Mouse (Mus musculus): ENCODE data around the gene Ap4e1. TPM values are rescaled to one million over a fixed set of nuclear protein-coding genes. Genes with fewer than 3 reads are reported as not detected.
"Not testable (repeated sequence)": the region's sequence is repeated elsewhere in the genome, so short reads cannot be mapped to it uniquely, and the experiment has no call there.

Ap4e1 gene
- polyA plus RNA-seq, 1 experiment from 2014 or later = 7.9 TPM

- Histone ChIP-seq H3K9ac (ENCODE audit: low read depth, low read length) (no peak overlapping the region), H3K36me3 (ENCODE audit: control insufficient read depth, insufficient read depth, low read length) (no peaks in the 10 kb centered on the region), H3K27me3 (ENCODE audit: control insufficient read depth, insufficient read depth, low read length) (no peaks in the 10 kb centered on the region), H3K4me2 (no peak overlapping the region), H3K4me3 (ENCODE audit: low read depth, low read length) (no peak overlapping the region), H3K4me1 (ENCODE audit: control insufficient read depth, insufficient read depth, low read length) (no peaks in the 10 kb centered on the region), H3K27ac (ENCODE audit: low read depth, low read length) (no peak overlapping the region), H3K9me3 (replicated peaks; ENCODE audit: control insufficient read depth, low read length) (no peaks in the 10 kb centered on the region)
- 73% methylated on average over 11 of the region's 11 CpGs for WGBS (ENCODE audit: insufficient replicate concordance)
- no peak for ATAC-seq (replicated peaks; ENCODE audit: insufficient number of reproducible peaks, low FRiP score, low TSS enrichment)
Measured at GRCm38 (mm10) chr2:127080591-127081218, 72.2 kb downstream of the Ap4e1 start.

- Histone ChIP-seq H3K4me3 (ENCODE audit: low read depth, low read length) (no peak overlapping the region), H3K4me2 (no peak overlapping the region), H3K27ac (ENCODE audit: low read depth, low read length) (no peak overlapping the region), H3K4me1 (ENCODE audit: control insufficient read depth, insufficient read depth, low read length) (no peaks in the 10 kb centered on the region), H3K27me3 (ENCODE audit: control insufficient read depth, insufficient read depth, low read length) (no peaks in the 10 kb centered on the region), H3K36me3 (ENCODE audit: control insufficient read depth, insufficient read depth, low read length) (peaks cover 3% of the 10 kb centered on the region; the same call in 1 of the 2 replicates), H3K9me3 (replicated peaks; ENCODE audit: control insufficient read depth, low read length) (no peaks in the 10 kb centered on the region), H3K9ac (ENCODE audit: low read depth, low read length) (no peak overlapping the region)
- 85% methylated on average over 5 of the region's 5 CpGs for WGBS (ENCODE audit: insufficient replicate concordance)
- no peak for ATAC-seq (replicated peaks; ENCODE audit: insufficient number of reproducible peaks, low FRiP score, low TSS enrichment)
Measured at GRCm38 (mm10) chr2:127086235-127086634, 77.7 kb downstream of the Ap4e1 start.

- not testable (repeated sequence) for H3K4me1 ChIP-seq (ENCODE audit: control insufficient read depth, insufficient read depth, low read length); H3K27ac ChIP-seq (ENCODE audit: low read depth, low read length); H3K4me3 ChIP-seq (ENCODE audit: low read depth, low read length); H3K9ac ChIP-seq (ENCODE audit: low read depth, low read length); H3K4me2 ChIP-seq; H3K27me3 ChIP-seq (ENCODE audit: control insufficient read depth, insufficient read depth, low read length); H3K36me3 ChIP-seq (ENCODE audit: control insufficient read depth, insufficient read depth, low read length); H3K9me3 ChIP-seq (replicated peaks; ENCODE audit: control insufficient read depth, low read length); ATAC-seq (replicated peaks; ENCODE audit: insufficient number of reproducible peaks, low FRiP score, low TSS enrichment)
Measured at GRCm38 (mm10) chr2:127090151-127090550, 81.6 kb downstream of the Ap4e1 start.

- Histone ChIP-seq H3K4me1 (ENCODE audit: control insufficient read depth, insufficient read depth, low read length) (no peaks in the 10 kb centered on the region), H3K9me3 (replicated peaks; ENCODE audit: control insufficient read depth, low read length) (no peaks in the 10 kb centered on the region), H3K9ac (ENCODE audit: low read depth, low read length) (no peak overlapping the region), H3K4me2 (no peak overlapping the region), H3K27ac (ENCODE audit: low read depth, low read length) (no peak overlapping the region), H3K27me3 (ENCODE audit: control insufficient read depth, insufficient read depth, low read length) (no peaks in the 10 kb centered on the region), H3K36me3 (ENCODE audit: control insufficient read depth, insufficient read depth, low read length) (peaks cover under 1% of the 10 kb centered on the region; the same call in 1 of the 2 replicates), H3K4me3 (ENCODE audit: low read depth, low read length) (no peak overlapping the region)
- WGBS (ENCODE audit: insufficient replicate concordance) = 52% methylated on average over 8 of the region's 8 CpGs
- ATAC-seq (replicated peaks; ENCODE audit: insufficient number of reproducible peaks, low FRiP score, low TSS enrichment) = no peak
Measured at GRCm38 (mm10) chr2:127092000-127092399, 83.5 kb downstream of the Ap4e1 start.

GRCm38 (mm10) chr2:127108986-127109385 is 100.5 kb downstream of the Ap4e1 start:
- Histone ChIP-seq H3K27ac (ENCODE audit: low read depth, low read length) (no peak overlapping the region), H3K9ac (ENCODE audit: low read depth, low read length) (no peak overlapping the region), H3K4me1 (ENCODE audit: control insufficient read depth, insufficient read depth, low read length) (no peaks in the 10 kb centered on the region), H3K27me3 (ENCODE audit: control insufficient read depth, insufficient read depth, low read length) (no peaks in the 10 kb centered on the region), H3K4me2 (no peak overlapping the region), H3K4me3 (ENCODE audit: low read depth, low read length) (no peak overlapping the region), H3K36me3 (ENCODE audit: control insufficient read depth, insufficient read depth, low read length) (peaks cover 57% of the 10 kb centered on the region), H3K9me3 (replicated peaks; ENCODE audit: control insufficient read depth, low read length) (no peaks in the 10 kb centered on the region)
- WGBS (ENCODE audit: insufficient replicate concordance) = 95% methylated on average over 4 of the region's 4 CpGs
- no peak for ATAC-seq (replicated peaks; ENCODE audit: insufficient number of reproducible peaks, low FRiP score, low TSS enrichment)

Small RNA genes within 50 kb of the gene (microRNA-seq; reads per million reads assigned to microRNA genes)
- gene Gm24081 (ENCODE audit: borderline number of aligned reads) = not detected

Other genes with a start within 250 kb of the Ap4e1 start
- 2.1 and 3.3 TPM in 2 replicates for gene Usp50, start 225.2 kb upstream of the Ap4e1 start, polyA plus RNA-seq (2014; fragmentation: Nextera tagmentation; extraction: Ambion mirVana)
- 39.4 and 49.9 TPM in 2 replicates for gene Trpm7, start 132.5 kb upstream of the Ap4e1 start, polyA plus RNA-seq (2014; fragmentation: Nextera tagmentation; extraction: Ambion mirVana)
- gene Sppl2a, start 75.5 kb upstream of the Ap4e1 start, polyA plus RNA-seq (2014; fragmentation: Nextera tagmentation; extraction: Ambion mirVana) = 32.1 and 36.4 TPM in 2 replicates
- 41.5 and 43.4 TPM in 2 replicates for gene Blvra, start 61.9 kb downstream of the Ap4e1 start, polyA plus RNA-seq (2014; fragmentation: Nextera tagmentation; extraction: Ambion mirVana)
- 62.6 and 65.2 TPM in 2 replicates for gene Ncaph, start 125.2 kb downstream of the Ap4e1 start, polyA plus RNA-seq (2014; fragmentation: Nextera tagmentation; extraction: Ambion mirVana)
- 11.2 TPM in 2 replicates for gene Itpripl1, start 134.7 kb downstream of the Ap4e1 start, polyA plus RNA-seq (2014; fragmentation: Nextera tagmentation; extraction: Ambion mirVana)
- 1.5 and 1.8 TPM in 2 replicates for gene 1810024B03Rik, start 199.6 kb downstream of the Ap4e1 start, polyA plus RNA-seq (2014; fragmentation: Nextera tagmentation; extraction: Ambion mirVana)
- gene Snrnp200, start 199.7 kb downstream of the Ap4e1 start, polyA plus RNA-seq (2014; fragmentation: Nextera tagmentation; extraction: Ambion mirVana) = 50.5 and 52.9 TPM in 2 replicates
- 52.8 and 53.7 TPM in 2 replicates for gene Ciao1, start 239.1 kb downstream of the Ap4e1 start, polyA plus RNA-seq (2014; fragmentation: Nextera tagmentation; extraction: Ambion mirVana)
- gene Tmem127, start 239.2 kb downstream of the Ap4e1 start, polyA plus RNA-seq (2014; fragmentation: Nextera tagmentation; extraction: Ambion mirVana) = 13.7 and 18.6 TPM in 2 replicates